Mouse (Mus musculus): ENCODE data around the gene Mymx. TPM values are rescaled to one million over a fixed set of nuclear protein-coding genes. Genes with fewer than 3 reads are reported as not detected.
A peak's percentile ranks its signal among the peaks of the same experiment; 100 is the strongest.

Mymx gene
- total and polyA plus RNA-seq, 3 experiments, result not detected

- Histone ChIP-seq H3K4me1 (ENCODE audit: control insufficient read depth in 1 of 2, insufficient read depth in 2 of 2) (peaks cover 24 to 34% of the 10 kb centered on the region in 2 experiments), H3K9ac (ENCODE audit: insufficient read depth, low read depth) (peak overlapping the region; percentile 99; the same call in 1 of the 2 replicates), H3K4me2 (ENCODE audit: insufficient read depth, low read depth, poor library complexity, severe bottlenecking) (peak overlapping the region; percentile 80), H3K27me3 (replicated peaks) (no peaks in the 10 kb centered on the region), H3K4me3 (replicated peaks in 1 of 3; ENCODE audit: low read depth in 2 of 3, low read length in 2 of 3, poor library complexity in 1 of 3) (peak overlapping the region; percentile 41 to 100 (median 90)), H3K36me3 (replicated peaks in 1 of 2; ENCODE audit: control insufficient read depth in 1 of 2, insufficient read depth in 1 of 2, low read length in 1 of 2) (peaks cover 38 to 63% of the 10 kb centered on the region in 2 experiments), H3K9me3 (replicated peaks; ENCODE audit: low read length) (no peaks in the 10 kb centered on the region), H3K79me2 (replicated peaks; ENCODE audit: control insufficient read depth, extremely low read depth, insufficient read depth, poor library complexity, severe bottlenecking) (peaks cover 43% of the 10 kb centered on the region), H3K27ac (ENCODE audit: insufficient read depth, low read depth) (peak overlapping the region; percentile 90)
- dilution Hi-C loops (cut with MboI; ENCODE audit: extremely low pct_ligation_motif_present, extremely low pct_unique_long_range_greater_than_20kb, low sequenced_read_pairs) (no loop called here), in situ Hi-C loops (cut with MboI; ENCODE audit: low pct_ligation_motif_present, low pct_unique_long_range_greater_than_20kb, low sequenced_read_pairs) (loop anchor here (5.0 kb wide), 1 partner anchor 83 kb away; the partner anchor contains the start of gene Spats1)
- DNase-seq (ENCODE audit: extremely low read depth), result peak; percentile 73
- TF ChIP-seq NRF1 (IDR thresholded peaks at IDR 0.05; ENCODE audit: low read depth, low read length) (peak; percentile 78), TCF12 (IDR thresholded peaks at IDR 0.05; ENCODE audit: low read depth, low read length) (peak; percentile 77), UBTF (IDR thresholded peaks at IDR 0.05; ENCODE audit: low read depth, low read length) (0 out of 2 replicates have a peak, but pooled peaks have one; percentile 53), MAX (IDR thresholded peaks at IDR 0.05; ENCODE audit: low read length) (peak; percentile 43; the same call in 1 of the 2 replicates), USF1 (IDR thresholded peaks at IDR 0.05; ENCODE audit: low read depth, low read length) (no peak), BHLHE40 (IDR thresholded peaks at IDR 0.05; ENCODE audit: low read depth, low read length) (peak; percentile 86), MXI1 (IDR thresholded peaks at IDR 0.05; ENCODE audit: low read depth, low read length) (peak; percentile 18; the same call in 1 of the 2 replicates), ELF1 (IDR thresholded peaks at IDR 0.05; ENCODE audit: low read depth, low read length) (0 out of 2 replicates have a peak, but pooled peaks have one; percentile 0), MAZ (IDR thresholded peaks at IDR 0.05; ENCODE audit: low read depth, low read length) (0 out of 2 replicates have a peak, but pooled peaks have one; percentile 7), ETS1 (conservative IDR thresholded peaks at IDR 0.05; ENCODE audit: low read depth, low read length) (peak; percentile 83), TBP (conservative IDR thresholded peaks at IDR 0.05; ENCODE audit: low read depth, low read length) (peak; percentile 64; the same call in 1 of the 2 replicates), JUND (conservative IDR thresholded peaks at IDR 0.05; ENCODE audit: low read depth, low read length) (no peak), MYC (IDR thresholded peaks at IDR 0.05; ENCODE audit: low read depth, low read length) (0 out of 2 replicates have a peak, but pooled peaks have one; percentile 38), EP300 (IDR thresholded peaks at IDR 0.05; ENCODE audit: low read length) (peak; percentile 80), IRF4 (IDR thresholded peaks at IDR 0.05; ENCODE audit: low read depth, low read length) (peak; percentile 81), SMC3 (IDR thresholded peaks at IDR 0.05; ENCODE audit: low read depth, low read length) (no peak; the same call in 1 of the 2 replicates), NELFE (IDR thresholded peaks at IDR 0.05; ENCODE audit: low read depth, low read length) (0 out of 2 replicates have a peak, but pooled peaks have one; percentile 6), JUN (IDR thresholded peaks at IDR 0.05; ENCODE audit: insufficient read depth, low read depth, low read length) (0 out of 2 replicates have a peak, but pooled peaks have one; percentile 15), ZNF384 (IDR thresholded peaks at IDR 0.05; ENCODE audit: low read depth, low read length) (no peak), SIN3A (IDR thresholded peaks at IDR 0.05; ENCODE audit: low read length) (peak; percentile 82), POLR2A (IDR thresholded peaks at IDR 0.05; ENCODE audit: low read depth, low read length) (peak; percentile 55), MEF2A (IDR thresholded peaks at IDR 0.05; ENCODE audit: borderline replicate concordance, low read depth, low read length) (no peak), MAFK (IDR thresholded peaks at IDR 0.05; ENCODE audit: insufficient replicate concordance, low read length) (0 out of 2 replicates have a peak, but pooled peaks have one; percentile 7), RCOR1 (conservative IDR thresholded peaks at IDR 0.05; ENCODE audit: low read depth, low read length) (no peak)
Observed at GRCm38 (mm10) chr17:45559732-45560525, 42.0 kb downstream of the Mymx start.

Data from CH12.LX (cell line).